Mouse (Mus musculus): ENCODE results near the gene B230118H07Rik. TPM values are rescaled to one million over a fixed set of nuclear protein-coding genes. Genes with fewer than 3 reads are reported as not detected.

B230118H07Rik gene
- polyA plus RNA-seq, 1 experiment = 56.3 TPM

GRCm38 (mm10) chr2:101594681-101595080 lies 54.7 kb downstream of the B230118H07Rik start:
- Histone ChIP-seq H3K27ac (ENCODE audit: insufficient read depth, low read length) (no peak overlapping the region), H3K27me3 (ENCODE audit: control insufficient read depth, insufficient read depth, low read length) (no peaks in the 10 kb centered on the region), H3K4me3 (replicated peaks; ENCODE audit: insufficient read depth, low read depth, low read length) (no peak overlapping the region), H3K4me1 (ENCODE audit: control insufficient read depth, insufficient read depth, low read length) (peaks cover 17% of the 10 kb centered on the region)
- TF ChIP-seq CTCF (IDR thresholded peaks at IDR 0.05; ENCODE audit: borderline replicate concordance, insufficient read depth, low read depth, low read length) (no peak), POLR2A (IDR thresholded peaks at IDR 0.05; ENCODE audit: borderline replicate concordance, insufficient read depth, low read length) (no peak)
- no peak for DNase-seq
- 98% methylated on average over 5 of the region's 5 CpGs for WGBS

- Histone ChIP-seq H3K4me3 (replicated peaks; ENCODE audit: insufficient read depth, low read depth, low read length) (no peak overlapping the region), H3K27me3 (ENCODE audit: control insufficient read depth, insufficient read depth, low read length) (no peaks in the 10 kb centered on the region), H3K27ac (ENCODE audit: insufficient read depth, low read length) (no peak overlapping the region), H3K4me1 (ENCODE audit: control insufficient read depth, insufficient read depth, low read length) (peaks cover 14% of the 10 kb centered on the region)
- no peak for DNase-seq
- TF ChIP-seq CTCF (IDR thresholded peaks at IDR 0.05; ENCODE audit: borderline replicate concordance, insufficient read depth, low read depth, low read length) (no peak), POLR2A (IDR thresholded peaks at IDR 0.05; ENCODE audit: borderline replicate concordance, insufficient read depth, low read length) (no peak)
- 69% methylated on average over 8 of the region's 8 CpGs for whole genome bisulfite sequencing
Observed at GRCm38 (mm10) chr2:101592886-101593285, 56.4 kb downstream of the B230118H07Rik start.

GRCm38 (mm10) chr2:101592023-101592841 lies 57.1 kb downstream of the B230118H07Rik start:
- peak overlapping the region; percentile 37; the same call in 1 of the 2 replicates for H3K27ac ChIP-seq (ENCODE audit: insufficient read depth, low read length)
- DNase-seq = peak; percentile 22 to 67
- no peak overlapping the region for H3K4me3 ChIP-seq (replicated peaks; ENCODE audit: insufficient read depth, low read depth, low read length)
- WGBS = 38% methylated on average over 10 of the region's 10 CpGs
- H3K27me3 ChIP-seq (ENCODE audit: control insufficient read depth, insufficient read depth, low read length) = no peaks in the 10 kb centered on the region
- TF ChIP-seq POLR2A (IDR thresholded peaks at IDR 0.05; ENCODE audit: borderline replicate concordance, insufficient read depth, low read length) (no peak), CTCF (IDR thresholded peaks at IDR 0.05; ENCODE audit: borderline replicate concordance, insufficient read depth, low read depth, low read length) (no peak)
- H3K4me1 ChIP-seq (ENCODE audit: control insufficient read depth, insufficient read depth, low read length) = peaks cover 14% of the 10 kb centered on the region

GRCm38 (mm10) chr2:101591356-101591755 lies 58.0 kb downstream of the B230118H07Rik start:
- Histone ChIP-seq H3K4me1 (ENCODE audit: control insufficient read depth, insufficient read depth, low read length) (peaks cover 14% of the 10 kb centered on the region), H3K4me3 (replicated peaks; ENCODE audit: insufficient read depth, low read depth, low read length) (no peak overlapping the region), H3K27ac (ENCODE audit: insufficient read depth, low read length) (no peak overlapping the region), H3K27me3 (ENCODE audit: control insufficient read depth, insufficient read depth, low read length) (no peaks in the 10 kb centered on the region)
- no peak for TF ChIP-seq POLR2A (IDR thresholded peaks at IDR 0.05; ENCODE audit: borderline replicate concordance, insufficient read depth, low read length)
- no peak for TF ChIP-seq CTCF (IDR thresholded peaks at IDR 0.05; ENCODE audit: borderline replicate concordance, insufficient read depth, low read depth, low read length)
- WGBS = 73% methylated on average over 8 of the region's 8 CpGs
- no peak for DNase-seq

GRCm38 (mm10) chr2:101581418-101581817 lies 67.9 kb downstream of the B230118H07Rik start:
- Histone ChIP-seq H3K4me1 (ENCODE audit: control insufficient read depth, insufficient read depth, low read length) (peaks cover 8% of the 10 kb centered on the region; the same call in 1 of the 2 replicates), H3K27ac (ENCODE audit: insufficient read depth, low read length) (peak overlapping the region; percentile 33; the same call in 1 of the 2 replicates), H3K4me3 (replicated peaks; ENCODE audit: insufficient read depth, low read depth, low read length) (no peak overlapping the region), H3K27me3 (ENCODE audit: control insufficient read depth, insufficient read depth, low read length) (no peaks in the 10 kb centered on the region)
- DNase-seq = peak; percentile 35 to 47
- WGBS = 38% methylated on average over 3 of the region's 3 CpGs
- no peak for TF ChIP-seq POLR2A (IDR thresholded peaks at IDR 0.05; ENCODE audit: borderline replicate concordance, insufficient read depth, low read length)
- TF ChIP-seq CTCF (IDR thresholded peaks at IDR 0.05; ENCODE audit: borderline replicate concordance, insufficient read depth, low read depth, low read length) = no peak

- no peak for DNase-seq
- 76% methylated on average over 3 of the region's 3 CpGs for WGBS
- Histone ChIP-seq H3K4me3 (replicated peaks; ENCODE audit: insufficient read depth, low read depth, low read length) (no peak overlapping the region), H3K27ac (ENCODE audit: insufficient read depth, low read length) (no peak overlapping the region), H3K4me1 (ENCODE audit: control insufficient read depth, insufficient read depth, low read length) (peaks cover 8% of the 10 kb centered on the region; the same call in 1 of the 2 replicates), H3K27me3 (ENCODE audit: control insufficient read depth, insufficient read depth, low read length) (no peaks in the 10 kb centered on the region)
- no peak for TF ChIP-seq POLR2A (IDR thresholded peaks at IDR 0.05; ENCODE audit: borderline replicate concordance, insufficient read depth, low read length)
- no peak for TF ChIP-seq CTCF (IDR thresholded peaks at IDR 0.05; ENCODE audit: borderline replicate concordance, insufficient read depth, low read depth, low read length)
Observed at GRCm38 (mm10) chr2:101580977-101581376, 68.4 kb downstream of the B230118H07Rik start.

GRCm38 (mm10) chr2:101580428-101580827 lies 68.9 kb downstream of the B230118H07Rik start:
- Histone ChIP-seq H3K27ac (ENCODE audit: insufficient read depth, low read length) (no peak overlapping the region), H3K4me1 (ENCODE audit: control insufficient read depth, insufficient read depth, low read length) (peaks cover 8% of the 10 kb centered on the region; the same call in 1 of the 2 replicates), H3K27me3 (ENCODE audit: control insufficient read depth, insufficient read depth, low read length) (no peaks in the 10 kb centered on the region), H3K4me3 (replicated peaks; ENCODE audit: insufficient read depth, low read depth, low read length) (no peak overlapping the region)
- DNase-seq = peak in 1 of 2 experiments; percentile 20
- no peak for TF ChIP-seq CTCF (IDR thresholded peaks at IDR 0.05; ENCODE audit: borderline replicate concordance, insufficient read depth, low read depth, low read length)
- no peak for TF ChIP-seq POLR2A (IDR thresholded peaks at IDR 0.05; ENCODE audit: borderline replicate concordance, insufficient read depth, low read length)
- WGBS = 80% methylated on average over 1 of the region's 1 CpGs

GRCm38 (mm10) chr2:101580027-101580426 lies 69.3 kb downstream of the B230118H07Rik start:
- Histone ChIP-seq H3K27me3 (ENCODE audit: control insufficient read depth, insufficient read depth, low read length) (no peaks in the 10 kb centered on the region), H3K4me3 (replicated peaks; ENCODE audit: insufficient read depth, low read depth, low read length) (no peak overlapping the region), H3K27ac (ENCODE audit: insufficient read depth, low read length) (no peak overlapping the region), H3K4me1 (ENCODE audit: control insufficient read depth, insufficient read depth, low read length) (peaks cover 8% of the 10 kb centered on the region; the same call in 1 of the 2 replicates)
- no peak for DNase-seq
- TF ChIP-seq POLR2A (IDR thresholded peaks at IDR 0.05; ENCODE audit: borderline replicate concordance, insufficient read depth, low read length) = no peak
- TF ChIP-seq CTCF (IDR thresholded peaks at IDR 0.05; ENCODE audit: borderline replicate concordance, insufficient read depth, low read depth, low read length) = no peak
- 84% methylated on average over 2 of the region's 2 CpGs for WGBS
